Mouse (Mus musculus): ENCODE measurements at regions not wholly inside any gene's neighbourhood (a gene's known extent, or its start where the extent isn't known, plus 50 kb on each side); places are given as distances from the start of the nearest gene placed in this dataset.

DNA sequence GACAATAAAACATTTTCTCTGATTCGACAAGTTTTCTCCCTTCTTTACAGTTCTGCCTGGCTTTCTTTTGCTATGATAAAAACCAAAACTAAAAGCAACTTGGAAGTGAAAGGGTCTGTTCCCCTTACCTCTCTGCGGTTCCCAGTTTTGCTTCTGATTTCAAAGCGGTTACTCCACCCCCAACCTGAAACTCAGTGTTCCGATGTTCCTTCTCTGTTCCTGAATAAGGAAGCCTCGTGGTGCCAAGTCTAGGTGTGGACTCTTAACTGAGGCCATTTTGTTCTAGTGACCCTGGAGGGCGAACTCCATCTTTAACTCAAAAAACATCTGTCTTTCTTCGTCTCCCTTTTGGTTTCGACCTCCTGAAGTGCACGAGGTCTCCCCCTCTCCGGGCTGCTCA, 54.4 kb upstream of the Sh3bp4 start:
- DNase-seq (ENCODE audit: extremely low read depth, insufficient read length, low spot score) = no peak

GRCm38 (mm10) chr1:89019778-89020373, 50.3 kb upstream of the Sh3bp4 start:
- peak; percentile 73 for DNase-seq (ENCODE audit: extremely low read depth, insufficient read length, low spot score)
